Mouse (Mus musculus) activated CD4-positive, CD25-positive, alpha-beta regulatory T cell, adult 4 months (primary cell): ENCODE results near the gene Gpx3. TPM values are rescaled to one million over a fixed set of nuclear protein-coding genes. Genes with fewer than 3 reads are reported as not detected.
"Not testable (repeated sequence)": the region's sequence is repeated elsewhere in the genome, so short reads cannot be mapped to it uniquely, and the experiment has no call there.

Experiments used
- ATAC-seq: one replicate; pipeline ENCODE4 v1.8.0; 2017
- polyA plus RNA-seq, 2 experiments: library from polyadenylated mRNA; unstranded; fragments of 100-300 nt; shearing (Covaris generic); gene quantifications; one replicate each; pipeline ENCODE4 v1.2.1; 2017

The Gpx3 gene
- polyA plus RNA-seq, 2 experiments from 2014 or later = 0.90 to 1.1 TPM

- no peak for ATAC-seq
Observed at GRCm38 (mm10) chr11:54940056-54940455, 37.8 kb downstream of the Gpx3 start.

GRCm38 (mm10) chr11:54944702-54945101 is 42.4 kb downstream of the Gpx3 start:
- no peak for ATAC-seq

- ATAC-seq = no peak
Observed at GRCm38 (mm10) chr11:54949717-54950116, 47.5 kb downstream of the Gpx3 start.

GRCm38 (mm10) chr11:54950684-54951083 is 48.4 kb downstream of the Gpx3 start:
- no peak for ATAC-seq

- peak; percentile 5 for ATAC-seq
Observed at GRCm38 (mm10) chr11:54952651-54953050, 50.4 kb downstream of the Gpx3 start.

- no peak for ATAC-seq
Observed at GRCm38 (mm10) chr11:54953993-54954446, 51.8 kb downstream of the Gpx3 start.

GRCm38 (mm10) chr11:54954716-54955115 is 52.5 kb downstream of the Gpx3 start:
- no peak for ATAC-seq

- not testable (repeated sequence) for ATAC-seq
Observed at GRCm38 (mm10) chr11:54955400-54955734, 53.1 kb downstream of the Gpx3 start.

- ATAC-seq = peak; percentile 70
Observed at GRCm38 (mm10) chr11:54955735-54956480, 53.7 kb downstream of the Gpx3 start.

GRCm38 (mm10) chr11:54956912-54957311 is 54.7 kb downstream of the Gpx3 start:
- ATAC-seq = peak; percentile 22

GRCm38 (mm10) chr11:54957708-54958107 is 55.5 kb downstream of the Gpx3 start:
- ATAC-seq = not testable (repeated sequence)

- ATAC-seq = peak; percentile 33
Observed at GRCm38 (mm10) chr11:54958571-54959073, 56.4 kb downstream of the Gpx3 start.

Other genes with a start within 250 kb of the Gpx3 start
- 100 to 1,000 TPM; 286 to 321 TPM for gene Cdc42se2, start 114.8 kb upstream of the Gpx3 start, polyA plus RNA-seq
- gene Lyrm7, start 41.5 kb upstream of the Gpx3 start, polyA plus RNA-seq = 1 to 10 TPM; 2.4 to 3.7 TPM
- 100 to 1,000 TPM; 601 to 656 TPM for gene Hint1, start 36.1 kb upstream of the Gpx3 start, polyA plus RNA-seq
- gene Tnip1, start 60.5 kb downstream of the Gpx3 start, polyA plus RNA-seq = 10 to 100 TPM; 81.5 to 98.2 TPM
- gene Anxa6, start 131.0 kb downstream of the Gpx3 start, polyA plus RNA-seq = 100 to 1,000 TPM; 447 to 527 TPM
- 10 to 100 TPM; 78.6 to 85.9 TPM for gene Ccdc69, start 175.7 kb downstream of the Gpx3 start, polyA plus RNA-seq
- 100 to 1,000 TPM; 152 to 191 TPM for gene Gm2a, start 195.7 kb downstream of the Gpx3 start, polyA plus RNA-seq
- 1 to 10 TPM in 1 of 2 experiments, under 1 TPM in 1; 0.36 to 1.2 TPM for gene Slc36a3, start 249.3 kb downstream of the Gpx3 start, polyA plus RNA-seq